Mouse (Mus musculus): ENCODE measurements around the gene Zfhx3.

The Zfhx3 gene

GRCm38 (mm10) chr8:108355119-108355777 lies 412.8 kb downstream of the Zfhx3 start:
- DNase-seq (ENCODE audit: low read depth, low spot score): no peak

GRCm38 (mm10) chr8:108361402-108361801 lies 419.0 kb downstream of the Zfhx3 start:
- no peak for DNase-seq (ENCODE audit: low read depth, low spot score)

- DNase-seq (ENCODE audit: low read depth, low spot score): no peak
Observed at GRCm38 (mm10) chr8:108362421-108362820, 420.0 kb downstream of the Zfhx3 start.

GRCm38 (mm10) chr8:108363435-108363834 lies 421.0 kb downstream of the Zfhx3 start:
- no peak for DNase-seq (ENCODE audit: low read depth, low spot score)

- no peak for DNase-seq (ENCODE audit: low read depth, low spot score)
Observed at GRCm38 (mm10) chr8:108363856-108364255, 421.4 kb downstream of the Zfhx3 start.

- peak; percentile 47 for DNase-seq (ENCODE audit: low read depth, low spot score)
Observed at GRCm38 (mm10) chr8:108369081-108369480, 426.6 kb downstream of the Zfhx3 start.

GRCm38 (mm10) chr8:108370731-108371130 lies 428.3 kb downstream of the Zfhx3 start:
- DNase-seq (ENCODE audit: low read depth, low spot score): no peak

GRCm38 (mm10) chr8:108373046-108373445 lies 430.6 kb downstream of the Zfhx3 start:
- no peak for DNase-seq (ENCODE audit: low read depth, low spot score)

GRCm38 (mm10) chr8:108378036-108378435 lies 435.6 kb downstream of the Zfhx3 start:
- no peak for DNase-seq (ENCODE audit: low read depth, low spot score)

GRCm38 (mm10) chr8:108383121-108383520 lies 440.7 kb downstream of the Zfhx3 start:
- DNase-seq (ENCODE audit: low read depth, low spot score): no peak

GRCm38 (mm10) chr8:108387160-108387912 lies 444.9 kb downstream of the Zfhx3 start:
- DNase-seq (ENCODE audit: low read depth, low spot score): peak; percentile 20

- DNase-seq (ENCODE audit: low read depth, low spot score): no peak
Observed at GRCm38 (mm10) chr8:108387913-108388274, 445.4 kb downstream of the Zfhx3 start.

GRCm38 (mm10) chr8:108392909-108393308 lies 450.5 kb downstream of the Zfhx3 start:
- no peak for DNase-seq (ENCODE audit: low read depth, low spot score)

GRCm38 (mm10) chr8:108402149-108402548 lies 459.7 kb downstream of the Zfhx3 start:
- no peak for DNase-seq (ENCODE audit: low read depth, low spot score)

- DNase-seq (ENCODE audit: low read depth, low spot score): peak; percentile 57
Observed at GRCm38 (mm10) chr8:108406716-108407494, 464.5 kb downstream of the Zfhx3 start.

GRCm38 (mm10) chr8:108419162-108419844 lies 476.9 kb downstream of the Zfhx3 start:
- peak; percentile 57 for DNase-seq (ENCODE audit: low read depth, low spot score)

- DNase-seq (ENCODE audit: low read depth, low spot score): no peak
Observed at GRCm38 (mm10) chr8:108422521-108422920, 480.1 kb downstream of the Zfhx3 start.

- no peak for DNase-seq (ENCODE audit: low read depth, low spot score)
Observed at GRCm38 (mm10) chr8:108424337-108424736, 481.9 kb downstream of the Zfhx3 start.

GRCm38 (mm10) chr8:108433321-108433720 lies 490.9 kb downstream of the Zfhx3 start:
- DNase-seq (ENCODE audit: low read depth, low spot score): no peak

GRCm38 (mm10) chr8:108434510-108434909 lies 492.1 kb downstream of the Zfhx3 start:
- no peak for DNase-seq (ENCODE audit: low read depth, low spot score)

GRCm38 (mm10) chr8:108436336-108436735 lies 493.9 kb downstream of the Zfhx3 start:
- DNase-seq (ENCODE audit: low read depth, low spot score): no peak

GRCm38 (mm10) chr8:108437316-108437830 lies 494.9 kb downstream of the Zfhx3 start:
- DNase-seq (ENCODE audit: low read depth, low spot score): no peak

Measured in brain, adult 2 months (tissue).